Mouse (Mus musculus) heart, postnatal 0 days (tissue): Measurements from ENCODE around the gene Atf3. TPM values are rescaled to one million over a fixed set of nuclear protein-coding genes. Genes with fewer than 3 reads are reported as not detected.

Source experiments
- ATAC-seq: fragments of 200-750 bp; cut with Nextera tagmentation; 2 replicates; pipeline ENCODE4 v1.8.0; 2017; ENCODE audit warnings: low read depth, moderate number of reproducible peaks, moderate library complexity; ENCODE audit not compliant: insufficient read depth
- DNase-seq: peaks from one replicate; pipeline ENCODE4 v3.0.0-alpha.2; 2016; ENCODE audit warnings: low spot score
- H3K27ac ChIP-seq: fragments of 300-500 bp; sonication (generic); 2 replicates; pipeline ENCODE4 v1.5.1; 2014; ENCODE audit warnings: low read depth, mild to moderate bottlenecking
- H3K27me3 ChIP-seq: fragments of 300-500 bp; sonication (generic); 2 replicates; pipeline ENCODE4 v1.6.1; 2014; ENCODE audit warnings: low read length, mixed read lengths; ENCODE audit not compliant: control insufficient read depth, insufficient read depth
- H3K36me3 ChIP-seq: fragments of 300-500 bp; sonication (generic); replicated peaks from 2 replicates; pipeline ENCODE4 v1.6.1; 2014; ENCODE audit warnings: low read length, mixed read lengths; ENCODE audit not compliant: control insufficient read depth, insufficient read depth
- H3K4me1 ChIP-seq: fragments of 300-500 bp; sonication (generic); 2 replicates; pipeline ENCODE4 v1.6.1; 2014; ENCODE audit warnings: antibody characterized with exemption; ENCODE audit not compliant: control insufficient read depth, insufficient read depth
- H3K4me2 ChIP-seq: fragments of 300-500 bp; sonication (generic); 2 replicates; pipeline ENCODE4 v1.6.1; 2014; ENCODE audit warnings: low read depth, mild to moderate bottlenecking, low read length, moderate library complexity
- H3K4me3 ChIP-seq: fragments of 300-500 bp; sonication (generic); 2 replicates; pipeline ENCODE4 v1.5.1; 2014; ENCODE audit warnings: low read depth, low read length
- H3K9ac ChIP-seq: fragments of 300-500 bp; sonication (generic); replicated peaks from 2 replicates; pipeline ENCODE4 v1.6.1; 2014; ENCODE audit warnings: low read depth, low read length, mixed read lengths
- H3K9me3 ChIP-seq: fragments of 300-500 bp; sonication (generic); replicated peaks from 2 replicates; pipeline ENCODE4 v1.6.1; 2016; ENCODE audit warnings: low read length; ENCODE audit not compliant: control insufficient read depth
- CTCF ChIP-seq: IDR thresholded peaks from 2 replicates; pipeline ENCODE4 v1.5.1; 2016; ENCODE audit warnings: antibody characterized with exemption, control low read depth, low read depth
- EP300 ChIP-seq: IDR thresholded peaks from 2 replicates; pipeline ENCODE4 v1.6.1; 2016; ENCODE audit warnings: antibody characterized with exemption, low read depth
- WGBS: fragments of 180-500 bp; shearing (Covaris S2); extraction: QIAGEN DNeasy Blood & Tissue Kit; methylation state at CpG from one replicate; pipeline ENCODE4 v1.1.7; 2014; 5-methylcytosine and 5-hydroxymethylcytosine counted together
- polyA plus RNA-seq: library from polyadenylated mRNA; unstranded; fragments of >200 nt; fragmentation: Nextera tagmentation; extraction: Ambion mirVana; gene quantifications from 2 replicates; pipeline ENCODE4 v1.2.1, GENCODE M21; 2015
- total RNA-seq: library from RNA; depleted of rRNA; stranded (reverse); fragments of >200 nt; gene quantifications from 2 replicates; pipeline ENCODE4 v1.2.3, GENCODE M21; 2014; ENCODE audit warnings: low replicate concordance

Atf3 gene
- total and polyA plus RNA-seq, 2 experiments from 2014 or later = 13.9 to 54.0 TPM

GRCm38 (mm10) chr1:191222031-191222430, 4.2 kb upstream of the Atf3 start:
- Histone ChIP-seq H3K4me1 (peaks cover 3% of the 10 kb centered on the region; the same call in 1 of the 2 replicates), H3K9ac (no peak overlapping the region), H3K27ac (no peak overlapping the region), H3K4me3 (no peak overlapping the region), H3K4me2 (no peak overlapping the region), H3K9me3 (no peaks in the 10 kb centered on the region), H3K36me3 (no peaks in the 10 kb centered on the region), H3K27me3 (no peaks in the 10 kb centered on the region)
- 57% methylated on average over 4 of the region's 4 CpGs for WGBS
- ATAC-seq (no peak), DNase-seq (no peak)
- TF ChIP-seq CTCF = no peak
- no peak for TF ChIP-seq EP300

GRCm38 (mm10) chr1:191220588-191220987, 2.7 kb upstream of the Atf3 start:
- no peak overlapping the region for H3K27ac ChIP-seq
- H3K36me3 ChIP-seq = no peaks in the 10 kb centered on the region
- peaks cover 12% of the 10 kb centered on the region; the same call in 1 of the 2 replicates for H3K4me1 ChIP-seq
- H3K4me2 ChIP-seq = no peak overlapping the region
- no peak overlapping the region for H3K4me3 ChIP-seq
- H3K9me3 ChIP-seq = no peaks in the 10 kb centered on the region
- TF ChIP-seq EP300 = no peak
- TF ChIP-seq CTCF = no peak
- peaks cover 4% of the 10 kb centered on the region; the same call in 1 of the 2 replicates for H3K27me3 ChIP-seq
- ATAC-seq = no peak
- DNase-seq = no peak
- H3K9ac ChIP-seq = no peak overlapping the region
- 69% methylated on average over 8 of the region's 8 CpGs for WGBS

- peaks cover 9% of the 10 kb centered on the region; the same call in 1 of the 2 replicates for H3K4me1 ChIP-seq
- TF ChIP-seq CTCF = no peak
- no peak for TF ChIP-seq EP300
- no peak overlapping the region for H3K9ac ChIP-seq
- ATAC-seq (no peak), DNase-seq (no peak)
- no peaks in the 10 kb centered on the region for H3K36me3 ChIP-seq
- 83% methylated on average over 1 of the region's 1 CpGs for WGBS
- H3K27ac ChIP-seq = no peak overlapping the region
- H3K27me3 ChIP-seq = peaks cover 4% of the 10 kb centered on the region; the same call in 1 of the 2 replicates
- no peak overlapping the region for H3K4me3 ChIP-seq
- H3K9me3 ChIP-seq = no peaks in the 10 kb centered on the region
- H3K4me2 ChIP-seq = no peak overlapping the region
Measured at GRCm38 (mm10) chr1:191219748-191220147, 1.9 kb upstream of the Atf3 start.

- WGBS = 73% methylated on average over 5 of the region's 5 CpGs
- Histone ChIP-seq H3K27ac (no peak overlapping the region), H3K9me3 (no peaks in the 10 kb centered on the region), H3K9ac (no peak overlapping the region), H3K4me3 (no peak overlapping the region), H3K27me3 (peaks cover 4% of the 10 kb centered on the region; the same call in 1 of the 2 replicates), H3K4me2 (no peak overlapping the region), H3K36me3 (no peaks in the 10 kb centered on the region), H3K4me1 (peaks cover 9% of the 10 kb centered on the region; the same call in 1 of the 2 replicates)
- ATAC-seq (no peak), DNase-seq (no peak)
- TF ChIP-seq CTCF (no peak), EP300 (no peak)
Measured at GRCm38 (mm10) chr1:191218583-191218982, 744 bp upstream of the Atf3 start.

GRCm38 (mm10) chr1:191215776-191216661, 1.8 kb downstream of the Atf3 start:
- peak overlapping the region; percentile 43 for H3K4me2 ChIP-seq
- peaks cover 9% of the 10 kb centered on the region; the same call in 1 of the 2 replicates for H3K4me1 ChIP-seq
- TF ChIP-seq CTCF (no peak), EP300 (no peak)
- DNase-seq (no peak), ATAC-seq (peak; percentile 39; the same call in 1 of the 2 replicates)
- no peaks in the 10 kb centered on the region for H3K9me3 ChIP-seq
- WGBS = 23% methylated on average over 19 of the region's 19 CpGs
- H3K36me3 ChIP-seq = no peaks in the 10 kb centered on the region
- no peak overlapping the region for H3K9ac ChIP-seq
- peak overlapping the region; percentile 18; the same call in 1 of the 2 replicates for H3K4me3 ChIP-seq
- peaks cover 4% of the 10 kb centered on the region; the same call in 1 of the 2 replicates for H3K27me3 ChIP-seq
- no peak overlapping the region for H3K27ac ChIP-seq
